Mouse (Mus musculus) lung, postnatal 10 days (tissue): ENCODE measurements at regions not wholly inside any gene's neighbourhood (a gene's known extent, or its start where the extent isn't known, plus 50 kb on each side); places are given as distances from the start of the nearest gene placed in this dataset.
A peak's percentile ranks its signal among the peaks of the same experiment; 100 is the strongest.

Source experiments
- DNase-seq: peaks from one replicate; pipeline ENCODE4 v3.0.0; 2021

GRCm38 (mm10) chr12:7670114-7670513 is 307.3 kb upstream of the Apob start:
- DNase-seq: no peak

DNA sequence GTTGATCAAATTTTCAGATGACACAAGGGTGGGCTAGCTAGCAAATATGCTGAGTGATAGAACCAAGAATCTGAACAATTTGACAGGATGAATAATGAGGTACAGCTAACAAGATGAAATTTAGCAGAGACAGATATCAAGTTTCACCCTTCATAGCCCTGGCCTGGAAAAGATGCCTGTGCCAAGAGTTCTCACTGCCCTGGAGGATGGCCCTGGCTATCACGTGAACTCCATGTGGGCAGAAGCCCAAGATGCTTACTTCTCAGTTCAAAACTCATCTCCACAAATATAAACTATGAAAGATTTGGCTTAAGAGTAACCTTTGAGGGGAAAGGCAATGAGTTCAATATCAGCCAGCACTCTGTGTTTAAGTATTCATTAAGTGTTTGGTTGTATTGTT is 306.9 kb upstream of the Apob start:
- DNase-seq: no peak

GRCm38 (mm10) chr12:7691996-7692395 is 285.5 kb upstream of the Apob start:
- DNase-seq: no peak

DNA sequence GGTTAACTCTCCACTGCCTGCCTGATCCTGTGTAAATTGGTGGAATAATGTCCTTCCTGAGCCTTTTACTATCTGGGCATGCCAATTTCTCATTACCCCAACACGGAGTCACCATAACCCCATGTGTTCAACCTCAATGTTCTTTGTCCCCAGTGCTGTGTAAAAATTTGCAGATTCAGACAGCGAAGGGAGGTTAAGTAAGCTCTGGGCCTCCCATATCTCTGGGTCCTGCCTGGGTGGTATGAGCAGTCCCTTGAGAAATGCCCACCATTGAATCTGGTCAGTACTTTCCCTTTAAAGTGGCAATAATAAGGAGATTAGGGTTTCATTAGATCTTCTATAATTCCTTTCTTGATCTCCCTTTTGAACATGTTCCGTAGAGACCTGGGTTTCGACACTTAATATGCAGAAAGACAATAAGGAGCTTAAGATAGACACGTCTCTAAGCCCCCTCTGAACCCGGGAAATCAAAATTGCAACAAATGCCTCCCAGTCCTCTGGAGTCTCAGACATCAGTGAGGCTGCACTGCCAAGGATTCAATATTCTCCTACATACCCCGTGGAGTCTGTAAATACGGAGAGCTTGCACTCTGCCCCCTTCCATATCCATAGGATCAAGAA is 279.0 kb upstream of the Apob start:
- no peak for DNase-seq

- DNase-seq: no peak
Measured at GRCm38 (mm10) chr12:7709102-7709501, 268.3 kb upstream of the Apob start.

DNA sequence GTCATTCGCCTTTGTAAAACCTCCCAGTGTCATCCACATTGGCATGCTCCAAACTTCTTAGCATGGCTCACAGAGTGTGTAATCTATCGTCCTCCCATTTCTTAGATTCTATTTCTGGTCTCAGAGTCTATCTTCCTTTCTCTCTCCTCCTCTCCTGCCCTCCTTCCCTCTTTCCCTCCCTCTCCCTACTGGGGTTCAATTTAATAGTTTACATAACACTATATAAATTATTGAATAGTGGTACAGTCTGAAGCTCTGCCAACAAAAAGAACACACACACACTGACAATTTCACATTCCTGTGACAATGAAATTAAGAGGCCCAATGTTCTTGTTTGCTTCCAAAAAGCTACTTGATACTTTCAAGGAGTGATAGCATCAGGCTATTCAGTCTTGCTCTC is 267.6 kb upstream of the Apob start:
- no peak for DNase-seq

DNA sequence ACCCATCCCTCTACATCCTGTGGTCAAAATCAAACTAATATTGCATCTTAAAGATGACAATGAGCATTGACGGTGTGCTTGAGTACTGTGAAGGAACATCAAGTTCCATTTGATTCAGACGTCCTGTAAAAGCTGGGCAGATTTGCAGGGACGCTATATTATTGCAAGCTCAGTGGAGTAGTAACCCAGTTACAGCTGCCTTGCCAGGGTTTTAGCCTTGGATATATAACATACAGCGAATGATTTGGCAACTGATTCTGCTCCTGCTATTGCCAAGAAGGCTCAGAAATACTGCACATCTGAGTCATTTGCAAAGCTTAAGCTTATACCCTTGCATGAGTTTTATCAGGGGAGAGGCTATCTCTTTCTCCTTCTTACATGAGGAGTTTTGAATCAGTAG is 262.4 kb upstream of the Apob start:
- no peak for DNase-seq

GRCm38 (mm10) chr12:7718556-7718955 is 258.9 kb upstream of the Apob start:
- no peak for DNase-seq

- no peak for DNase-seq
Measured at GRCm38 (mm10) chr12:7719080-7719479, 258.4 kb upstream of the Apob start.

- no peak for DNase-seq
Measured at GRCm38 (mm10) chr12:7724992-7725391, 252.5 kb upstream of the Apob start.

DNA sequence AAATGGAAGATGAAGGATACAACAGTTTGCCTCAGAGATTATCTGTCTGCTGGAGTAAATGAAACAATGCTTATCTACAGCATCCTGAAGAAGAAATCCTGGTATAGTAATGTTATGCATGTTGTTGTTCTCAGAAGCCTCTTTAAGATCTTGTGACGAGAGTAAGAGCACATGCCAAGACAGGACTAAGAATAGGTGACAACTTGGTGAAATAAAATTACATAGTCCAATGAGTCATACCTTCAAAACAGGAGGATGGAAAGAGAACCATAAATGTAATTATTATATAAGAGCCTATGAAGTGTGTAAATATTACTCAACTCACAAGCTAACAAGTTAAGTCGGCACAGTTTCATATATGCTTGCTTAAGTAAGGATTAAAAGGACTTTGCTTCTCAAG is 239.4 kb upstream of the Apob start:
- DNase-seq: no peak

DNA sequence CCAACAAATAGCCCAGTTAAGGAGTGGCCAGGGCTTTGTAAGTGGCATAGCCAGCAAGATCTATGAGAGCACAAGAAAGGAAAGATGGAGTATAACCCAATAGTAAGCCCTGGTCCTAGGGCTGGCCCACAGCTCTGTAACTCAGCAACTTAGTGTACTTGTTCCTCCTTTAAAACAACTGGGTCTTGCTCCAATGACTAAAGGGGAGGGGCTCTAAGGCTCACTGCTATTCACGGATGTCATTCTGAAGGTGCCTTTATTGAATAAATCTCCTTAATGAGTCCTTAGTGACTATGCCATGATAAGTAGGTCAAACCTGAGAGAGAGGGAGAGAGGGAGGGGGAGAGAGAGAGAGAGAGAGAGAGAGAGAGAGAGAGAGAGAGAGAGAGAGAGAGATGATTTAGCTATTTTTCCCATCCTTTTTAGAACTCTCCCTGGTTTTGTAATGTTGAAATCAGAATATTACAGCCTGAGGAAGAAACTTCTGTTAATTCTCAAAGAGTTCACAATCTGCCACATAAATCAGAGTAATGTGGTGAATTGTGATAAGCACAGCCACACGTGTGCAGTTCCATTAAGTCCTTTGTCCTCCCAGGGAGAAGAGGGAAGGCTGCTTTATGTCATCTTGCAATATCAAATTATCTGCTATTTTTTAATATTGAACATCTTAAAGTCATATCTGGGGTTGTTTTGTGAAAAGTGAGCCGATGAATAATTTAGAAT is 238.7 kb upstream of the Apob start:
- DNase-seq: no peak

DNA sequence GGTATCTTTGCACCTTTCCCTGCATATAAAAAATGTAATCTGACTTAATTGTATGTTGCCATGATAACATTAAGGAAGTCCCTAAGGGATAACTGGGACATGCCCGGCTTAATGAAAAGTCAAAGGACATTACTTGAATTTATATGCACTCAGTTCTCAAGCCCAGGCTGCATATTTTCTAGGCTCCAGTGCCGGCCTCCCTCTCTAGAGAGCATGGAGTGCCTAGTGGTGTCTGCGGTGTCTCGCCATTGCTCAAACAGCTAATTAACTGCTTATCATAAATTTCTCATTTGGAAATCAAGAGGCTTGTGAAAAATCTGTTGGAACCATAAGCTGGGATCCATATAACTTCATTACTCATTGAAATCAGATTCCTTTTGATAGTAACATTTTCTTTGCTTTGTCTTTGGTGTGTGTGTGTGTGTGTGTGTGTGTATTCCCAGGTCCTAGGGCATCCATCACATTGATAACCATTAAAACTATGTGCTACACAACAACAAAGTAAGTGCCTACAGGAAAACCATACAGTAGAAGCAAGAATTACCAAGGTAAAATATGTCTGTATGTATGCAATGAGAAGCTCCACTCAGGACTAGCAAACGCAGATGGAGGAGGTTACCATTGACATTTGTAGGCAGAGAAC is 238.0 kb upstream of the Apob start:
- DNase-seq: no peak

DNA sequence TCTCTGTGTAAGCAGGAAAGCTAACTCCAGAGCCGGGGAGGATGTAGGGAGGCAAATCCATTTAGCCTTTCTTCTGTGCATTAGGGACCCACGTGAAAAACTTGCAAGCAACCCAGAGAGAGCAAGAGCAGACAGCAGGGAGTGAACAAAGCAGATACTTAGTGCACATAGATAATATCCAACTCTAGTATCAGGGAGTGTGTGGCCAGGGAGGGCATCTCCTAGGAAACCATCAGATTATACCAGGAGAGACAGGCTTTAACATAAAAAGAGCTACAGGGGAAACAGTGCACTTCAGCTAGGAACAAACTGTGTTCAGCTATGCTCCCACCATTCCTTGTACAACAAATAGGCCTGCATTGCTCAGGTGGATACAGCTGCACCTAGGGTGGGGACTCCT is 230.7 kb upstream of the Apob start:
- DNase-seq: no peak

- DNase-seq: no peak
Measured at GRCm38 (mm10) chr12:7749319-7750238, 227.9 kb upstream of the Apob start.

- no peak for DNase-seq
Measured at GRCm38 (mm10) chr12:7754861-7755260, 222.6 kb upstream of the Apob start.

DNA sequence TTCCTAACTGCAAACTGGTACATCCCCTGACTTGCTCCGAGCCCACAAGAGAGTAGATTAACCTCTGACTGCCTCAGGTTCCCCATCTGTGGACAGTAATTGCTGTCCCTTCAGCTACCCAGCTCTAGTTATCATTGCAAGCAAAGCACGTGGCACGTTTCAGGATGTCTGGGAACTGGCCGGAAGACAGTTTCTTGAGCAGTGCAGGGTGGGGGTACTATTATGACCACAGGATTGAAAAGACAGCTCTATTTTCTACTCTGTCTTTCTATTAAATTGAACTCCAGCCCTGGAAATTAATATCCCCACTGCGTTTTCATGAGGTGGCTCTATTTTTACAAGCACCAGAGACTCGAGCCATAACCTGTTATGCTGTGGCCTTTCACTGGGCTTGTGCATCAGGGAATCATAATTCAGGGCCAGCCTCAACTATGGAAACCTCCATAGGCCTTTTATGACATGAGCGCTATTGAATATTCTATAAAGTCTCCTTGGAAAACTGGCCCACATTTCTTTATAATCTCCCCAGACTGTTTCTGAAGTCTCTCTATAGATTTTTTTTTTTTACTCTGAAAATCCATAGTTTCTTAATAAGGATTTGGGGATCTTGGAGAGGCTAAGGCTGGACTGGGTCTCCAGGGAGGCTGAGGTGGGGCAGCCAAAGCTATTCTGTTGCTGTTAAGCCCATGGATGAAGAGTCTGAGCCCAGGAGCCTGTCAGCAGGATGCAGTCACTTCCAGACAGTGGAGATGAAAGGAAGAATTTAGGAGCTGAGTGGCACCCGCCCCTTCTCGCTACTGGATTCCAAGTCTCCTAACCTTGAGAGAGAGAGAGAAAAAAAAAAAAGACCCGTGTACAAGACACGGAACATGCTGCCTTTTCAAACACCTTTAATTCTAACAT is 212.4 kb upstream of the Apob start:
- DNase-seq: no peak

DNA sequence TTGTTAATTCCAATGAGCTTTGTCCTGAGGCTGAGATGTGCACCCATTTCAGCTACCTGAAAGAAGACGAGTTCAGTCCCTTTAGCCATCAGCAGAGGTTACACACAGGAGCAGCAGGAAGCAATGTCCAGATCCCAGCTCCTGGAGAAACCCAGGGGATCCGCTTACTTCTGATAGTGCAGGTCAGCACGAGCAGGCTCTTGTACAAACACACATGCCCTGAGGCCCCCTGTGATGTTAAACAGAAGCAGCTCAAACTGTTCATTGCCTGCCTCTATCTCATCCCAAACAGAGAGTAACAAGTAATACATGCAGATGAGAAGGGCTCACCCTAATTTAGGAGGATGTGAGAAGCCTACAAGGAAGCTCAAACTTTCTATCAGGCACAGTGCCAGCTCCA is 203.3 kb upstream of the Apob start:
- no peak for DNase-seq

DNA sequence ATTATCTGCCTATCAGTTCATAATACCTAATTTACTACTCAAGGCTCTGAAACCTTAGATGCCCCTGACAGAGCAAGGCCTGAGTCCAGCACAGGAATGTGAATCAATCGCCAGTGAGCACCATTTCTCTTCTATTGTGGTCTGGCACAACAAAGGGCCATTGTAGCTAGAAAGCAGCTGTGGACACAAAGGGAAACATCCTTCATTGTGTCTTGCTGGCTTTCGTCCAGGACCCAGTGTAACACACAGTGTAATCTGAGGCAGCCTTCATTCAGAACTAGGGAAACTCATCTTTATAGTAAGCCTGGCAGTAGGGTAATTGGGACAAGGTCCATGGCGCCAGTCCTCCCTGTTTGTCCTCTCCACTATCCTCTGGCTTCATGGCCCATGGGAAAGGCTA is 201.1 kb upstream of the Apob start:
- DNase-seq: peak; percentile 10

DNA sequence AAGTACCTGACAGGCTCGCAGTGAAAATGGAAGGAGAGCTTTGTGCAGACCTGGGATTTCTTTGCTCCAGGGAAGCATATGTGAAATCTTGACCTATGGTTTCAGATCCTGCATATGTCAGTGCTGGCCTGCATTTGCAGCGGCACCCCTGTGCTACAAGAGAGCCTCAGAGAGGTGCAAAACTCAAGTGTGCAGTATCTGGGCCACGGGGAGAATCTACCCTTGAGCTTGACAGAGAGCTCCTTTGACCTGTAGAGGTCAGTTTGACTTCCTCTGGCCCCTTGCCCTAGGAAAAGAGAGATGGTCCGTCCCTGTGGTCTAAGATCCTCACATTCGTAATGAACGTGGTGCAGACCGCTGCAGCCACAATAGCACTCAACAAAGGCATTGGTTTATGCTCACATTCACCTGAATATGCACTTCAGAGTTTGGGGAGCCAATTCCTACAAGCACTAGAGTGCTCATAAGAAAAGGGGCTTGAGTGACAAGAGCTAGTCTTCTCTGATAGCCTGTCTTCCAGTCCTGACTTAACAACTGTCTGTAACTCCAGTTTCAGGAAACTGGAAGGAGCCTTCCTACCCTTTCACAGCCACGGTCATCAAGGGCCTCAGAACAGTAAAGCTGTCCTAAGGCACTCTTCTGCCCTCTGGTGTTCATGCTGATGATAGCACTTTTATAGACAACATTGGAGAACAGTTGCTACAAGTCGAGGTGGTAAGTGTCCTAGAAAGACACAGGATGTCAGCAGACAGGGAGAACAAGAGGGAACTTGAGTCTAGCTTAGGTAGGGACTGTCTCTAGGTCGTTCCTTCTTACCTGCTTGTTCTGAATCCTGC is 200.0 kb upstream of the Apob start:
- DNase-seq: peak; percentile 72

- DNase-seq: peak; percentile 22
Measured at GRCm38 (mm10) chr12:7778056-7778440, 199.4 kb upstream of the Apob start.
